Mouse (Mus musculus) cortical plate, adult 2 months (tissue): Measurements from ENCODE around the gene Pklr. TPM values are rescaled to one million over a fixed set of nuclear protein-coding genes. Genes with fewer than 3 reads are reported as not detected.

Experiments
- H3K27ac ChIP-seq: fragments of 200-500 bp; 2 replicates; pipeline ENCODE4 v1.5.1; 2012; ENCODE audit warnings: low read length, control low read depth, inconsistent platforms; ENCODE audit not compliant: insufficient read depth
- H3K4me1 ChIP-seq: fragments of 200-500 bp; 2 replicates; pipeline ENCODE4 v1.6.1; 2011; ENCODE audit warnings: low read length; ENCODE audit not compliant: control insufficient read depth, insufficient read depth
- H3K4me3 ChIP-seq: fragments of 200-500 bp; 2 replicates; pipeline ENCODE4 v1.5.1; 2011; ENCODE audit warnings: mild to moderate bottlenecking, low read length, control low read depth; ENCODE audit not compliant: insufficient read depth
- CTCF ChIP-seq: fragments of 200-500 bp; IDR thresholded peaks from 2 replicates; pipeline ENCODE4 v1.5.1; 2011; ENCODE audit warnings: mild to moderate bottlenecking, control low read depth, low read length; ENCODE audit not compliant: insufficient read depth; ENCODE audit errors: extremely low read depth
- POLR2A ChIP-seq: fragments of 200-500 bp; IDR thresholded peaks from 2 replicates; pipeline ENCODE4 v1.6.1; 2011; ENCODE audit warnings: mild to moderate bottlenecking, low read length, control low read depth; ENCODE audit not compliant: insufficient read depth; ENCODE audit errors: extremely low read depth
- polyA plus RNA-seq: library from polyadenylated mRNA; depleted of rRNA; stranded (reverse); fragments of >200 nt; gene quantifications from 2 replicates; pipeline ENCODE4 v1.2.3, GENCODE M21; 2012; rRNA removed

Pklr gene
- polyA plus RNA-seq: 0.04 and 0.08 TPM in 2 replicates

DNA sequence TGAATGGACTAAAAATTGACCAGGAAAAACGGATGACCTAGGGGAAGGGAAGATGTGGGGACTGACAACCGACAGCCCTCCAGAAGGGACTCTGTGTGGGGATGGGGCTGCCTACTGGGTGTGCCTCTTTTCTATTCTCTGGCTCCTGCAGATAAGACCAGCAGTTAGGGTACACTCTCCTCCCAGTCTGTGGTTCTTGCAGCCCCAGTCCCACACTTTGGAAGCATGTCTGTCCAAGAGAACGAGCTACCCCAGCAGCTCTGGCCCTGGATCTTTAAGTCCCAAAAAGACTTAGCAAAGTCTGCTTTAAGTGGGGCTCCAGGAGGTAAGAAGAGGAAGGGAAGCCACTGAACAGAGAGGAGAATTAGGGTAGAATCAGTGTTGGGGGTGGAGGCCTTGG, at the start of gene Pklr:
Gene Pklr (plus strand): TSS at position 185 of the 400 bp plus-strand sequence.
- no peak within 1 kb of the TSS for H3K27ac ChIP-seq
- H3K4me3 ChIP-seq: no peak within 1 kb of the TSS
- no peak for TF ChIP-seq POLR2A
- TF ChIP-seq CTCF: no peak
- H3K4me1 ChIP-seq: no peaks in the 10 kb centered on the region

GRCm38 (mm10) chr3:89087338-89088110, 48.4 kb upstream of the Pklr start:
- Histone ChIP-seq H3K27ac (no peak overlapping the region), H3K4me1 (peaks cover 4% of the 10 kb centered on the region), H3K4me3 (no peak overlapping the region)
- TF ChIP-seq POLR2A (no peak), CTCF (peak; percentile 56)

DNA sequence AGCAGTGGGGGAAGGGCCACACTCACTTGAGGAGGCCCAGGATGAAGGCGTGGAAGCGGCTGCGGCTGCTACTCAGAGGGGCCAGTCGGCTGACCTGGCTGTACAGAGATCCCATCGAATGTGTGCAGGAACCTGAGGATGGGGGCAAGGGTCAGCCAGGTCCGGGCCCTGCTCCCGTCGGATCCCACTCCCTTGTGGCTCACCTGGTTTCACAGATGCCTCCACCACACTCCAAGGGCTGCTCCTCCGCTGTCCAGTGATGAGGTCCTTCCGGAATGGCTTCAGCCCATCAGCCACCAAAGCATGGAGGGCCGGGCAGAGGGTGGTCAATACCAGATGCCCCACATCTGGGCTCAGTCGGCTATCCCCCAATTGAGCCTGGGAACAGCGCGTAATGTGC, 47.0 kb upstream of the Pklr start:
- Histone ChIP-seq H3K4me1 (peaks cover 3% of the 10 kb centered on the region), H3K4me3 (peak overlapping the region; percentile 75), H3K27ac (no peak overlapping the region)
- TF ChIP-seq POLR2A (no peak), CTCF (no peak)

GRCm38 (mm10) chr3:89089882-89090591, 45.9 kb upstream of the Pklr start:
- Histone ChIP-seq H3K27ac (peak overlapping the region; percentile 47), H3K4me1 (no peaks in the 10 kb centered on the region), H3K4me3 (peak overlapping the region; percentile 75)
- TF ChIP-seq POLR2A (peak; percentile 88), CTCF (no peak)

DNA sequence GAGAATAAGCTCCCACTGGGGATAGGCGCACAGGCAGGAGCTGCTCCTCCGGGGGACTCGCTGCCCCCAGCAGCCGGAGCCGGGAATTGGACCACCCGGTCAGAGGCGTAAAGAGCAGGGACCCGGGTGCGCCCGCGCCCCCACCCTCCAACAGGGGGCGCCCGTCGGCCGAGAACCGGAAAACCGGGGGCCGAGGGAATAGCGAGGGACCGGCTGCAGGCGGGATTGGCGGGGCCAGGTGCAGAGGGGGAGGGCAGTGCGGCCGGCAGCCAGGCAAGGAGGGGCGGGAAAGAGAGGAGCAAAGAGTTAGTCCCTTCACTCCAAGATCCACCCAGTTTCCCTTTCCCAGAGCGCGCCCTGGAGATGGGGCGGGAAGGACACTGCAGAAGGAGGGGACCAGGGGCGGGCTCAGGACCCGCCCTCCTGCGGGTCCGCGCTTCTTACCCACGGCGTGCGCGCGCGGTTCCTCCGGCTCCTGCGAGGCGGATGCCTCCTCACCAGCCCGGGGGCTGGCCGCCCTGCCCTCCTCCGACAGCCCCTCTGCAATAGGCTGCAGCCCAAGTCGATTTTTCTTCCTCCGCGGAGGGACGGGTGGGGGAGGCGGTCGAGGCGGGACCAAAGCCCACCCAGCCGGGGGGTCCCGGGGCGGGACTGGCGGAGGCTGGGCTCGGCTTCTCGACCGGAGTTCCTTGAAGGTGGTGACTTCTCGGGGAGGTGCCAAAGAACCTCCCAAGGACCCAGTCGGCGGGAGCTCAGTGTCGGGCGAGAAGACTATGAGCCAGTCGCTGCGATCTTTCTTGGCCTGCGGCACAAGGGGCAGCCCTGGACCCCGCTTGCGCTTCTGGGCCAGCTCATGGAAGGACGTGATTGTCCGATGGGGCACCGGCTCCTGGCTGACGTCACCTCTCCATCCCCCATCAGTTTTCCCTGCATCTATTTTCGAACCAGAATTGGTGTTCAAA, 45.0 kb upstream of the Pklr start:
- no peaks in the 10 kb centered on the region for H3K4me1 ChIP-seq
- H3K4me3 ChIP-seq: peak overlapping the region; percentile 75
- TF ChIP-seq POLR2A (peak; percentile 43; the same call in 1 of the 2 replicates), CTCF (peak; percentile 14; the same call in 1 of the 2 replicates)
- peak overlapping the region; percentile 60 for H3K27ac ChIP-seq

DNA sequence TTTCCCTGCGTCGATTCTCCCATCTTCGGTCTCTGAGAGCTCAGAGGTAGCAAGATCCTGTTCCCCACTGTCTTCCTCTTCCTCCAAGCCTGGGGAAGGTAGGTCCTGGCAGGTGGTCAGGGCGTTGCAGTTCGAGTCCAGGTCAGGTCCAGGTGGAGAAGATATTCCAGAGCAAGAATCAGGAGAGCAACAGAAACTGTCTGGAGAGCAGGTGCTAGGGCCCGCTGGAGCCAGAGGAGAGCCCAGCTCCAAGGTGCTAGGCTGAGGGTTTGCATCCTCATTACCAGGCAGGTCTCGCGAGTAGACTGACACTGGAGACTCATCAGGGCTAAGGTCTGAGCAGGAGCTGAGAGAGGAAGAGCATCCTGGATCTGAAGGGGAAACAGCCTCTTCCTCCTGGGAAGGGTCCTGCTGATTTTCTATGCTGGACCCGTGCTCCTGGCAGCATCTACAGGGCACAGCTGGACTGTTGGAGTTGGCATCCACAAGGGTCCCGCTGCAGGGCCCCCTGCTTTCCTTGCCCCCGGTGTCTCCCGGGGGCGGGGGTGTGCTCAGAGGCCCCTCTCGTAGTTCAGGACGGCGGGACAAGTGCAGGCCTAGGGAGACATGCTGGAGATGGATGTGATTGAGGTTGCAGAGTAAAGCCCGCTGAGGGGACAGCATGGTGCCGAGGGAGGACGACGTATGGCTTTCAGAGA, 44.0 kb upstream of the Pklr start:
- TF ChIP-seq CTCF (no peak), POLR2A (no peak)
- Histone ChIP-seq H3K27ac (peak overlapping the region; percentile 60), H3K4me1 (no peaks in the 10 kb centered on the region), H3K4me3 (peak overlapping the region; percentile 75)

DNA sequence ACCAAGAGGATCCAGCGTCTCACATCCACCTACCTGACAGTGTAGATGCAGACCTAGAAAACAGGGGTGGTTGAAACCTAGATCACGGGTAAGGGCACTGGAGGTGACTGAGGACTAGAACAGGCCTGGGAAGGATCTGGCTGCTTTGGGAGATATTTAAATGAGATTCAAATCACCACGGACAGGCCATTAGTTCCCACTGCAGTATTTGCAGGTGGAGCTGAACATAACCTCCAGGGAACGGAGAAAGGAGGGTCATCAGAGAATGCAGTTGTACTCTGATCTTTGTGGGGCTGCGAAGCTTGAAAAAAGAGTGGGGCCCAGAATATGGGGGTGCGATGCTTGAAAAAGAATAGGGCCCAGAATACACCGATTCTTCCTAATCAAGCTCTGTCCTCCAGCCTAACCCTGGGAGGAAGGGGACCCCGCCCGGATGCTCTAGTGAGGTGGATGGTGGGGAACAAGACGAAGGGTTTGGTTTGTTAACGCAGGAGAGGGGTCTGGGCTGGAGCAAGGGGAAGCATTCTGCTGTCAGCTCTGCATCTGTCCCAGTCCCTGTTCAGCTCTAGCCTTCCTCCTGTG, 43.3 kb upstream of the Pklr start:
- Histone ChIP-seq H3K4me3 (peak overlapping the region; percentile 75), H3K4me1 (no peaks in the 10 kb centered on the region), H3K27ac (peak overlapping the region; percentile 60)
- no peak for TF ChIP-seq POLR2A
- no peak for TF ChIP-seq CTCF

DNA sequence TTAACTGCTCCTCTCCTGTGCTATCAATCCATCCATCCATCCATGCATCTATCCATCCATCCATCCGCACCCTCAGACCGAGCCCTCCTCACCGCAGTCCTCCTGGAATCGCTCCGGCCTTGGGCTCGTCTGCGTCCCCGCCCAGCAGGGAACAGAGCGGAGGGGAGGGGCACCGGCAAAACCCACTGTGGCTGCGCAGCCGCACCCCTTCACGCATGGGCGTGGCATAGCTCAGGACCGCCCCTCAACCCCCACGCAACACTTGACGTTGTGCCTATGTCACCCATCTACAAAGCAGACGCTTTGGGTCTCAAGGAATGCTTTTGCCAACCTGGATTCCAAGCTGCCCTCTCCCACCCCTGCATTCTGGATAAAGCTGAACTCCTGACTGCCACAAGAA, 42.8 kb upstream of the Pklr start, which contains the start of gene Rusc1:
Gene Rusc1 (minus strand): TSS at position 137 of the 400 bp plus-strand sequence.
- Histone ChIP-seq H3K4me3 (peak within 1 kb of the TSS; percentile 75), H3K27ac (peak within 1 kb of the TSS; percentile 60), H3K4me1 (no peaks in the 10 kb centered on the region)
- TF ChIP-seq POLR2A (peak; percentile 97), CTCF (no peak)

- no peak overlapping the region for H3K4me3 ChIP-seq
- no peak overlapping the region for H3K27ac ChIP-seq
- TF ChIP-seq POLR2A: no peak
- no peak for TF ChIP-seq CTCF
- H3K4me1 ChIP-seq: no peaks in the 10 kb centered on the region
Measured at GRCm38 (mm10) chr3:89094021-89094420, 41.9 kb upstream of the Pklr start.
